Mouse (Mus musculus) spleen, adult 2 months (tissue): ENCODE data around the gene Zfp988.
"Not testable (repeated sequence)": the region's sequence is repeated elsewhere in the genome, so short reads cannot be mapped to it uniquely, and the experiment has no call there.

ENCODE experiments used
- CTCF ChIP-seq: fragments of 200-500 bp; IDR thresholded peaks from 2 replicates; pipeline ENCODE4 v1.5.1; 2011; ENCODE audit warnings: mild to moderate bottlenecking, inconsistent platforms; ENCODE audit not compliant: insufficient read depth, insufficient read length, insufficient replicate concordance; ENCODE audit errors: extremely low read depth
- POLR2A ChIP-seq: fragments of 200-500 bp; IDR thresholded peaks from 2 replicates; pipeline ENCODE4 v1.6.1; 2011; ENCODE audit warnings: low read depth, low read length, inconsistent platforms

- not testable (repeated sequence) for TF ChIP-seq POLR2A, CTCF
Observed at GRCm38 (mm10) chr4:147347880-147348279, 42.4 kb downstream of the Zfp988 start.
